Mouse (Mus musculus) spleen, postnatal 4 days (tissue): Measurements from ENCODE around the gene Arhgef12.

Experiments used
- DNase-seq, 2 experiments: peaks; one replicate each; pipeline ENCODE4 v3.0.0; 2022; ENCODE audit warnings: low spot score in 2 of 2

The Arhgef12 gene

GRCm38 (mm10) chr9:43076163-43076562 lies 30.9 kb downstream of the Arhgef12 start:
- no peak for DNase-seq

GRCm38 (mm10) chr9:43074611-43075010 lies 32.4 kb downstream of the Arhgef12 start:
- DNase-seq: no peak

DNA sequence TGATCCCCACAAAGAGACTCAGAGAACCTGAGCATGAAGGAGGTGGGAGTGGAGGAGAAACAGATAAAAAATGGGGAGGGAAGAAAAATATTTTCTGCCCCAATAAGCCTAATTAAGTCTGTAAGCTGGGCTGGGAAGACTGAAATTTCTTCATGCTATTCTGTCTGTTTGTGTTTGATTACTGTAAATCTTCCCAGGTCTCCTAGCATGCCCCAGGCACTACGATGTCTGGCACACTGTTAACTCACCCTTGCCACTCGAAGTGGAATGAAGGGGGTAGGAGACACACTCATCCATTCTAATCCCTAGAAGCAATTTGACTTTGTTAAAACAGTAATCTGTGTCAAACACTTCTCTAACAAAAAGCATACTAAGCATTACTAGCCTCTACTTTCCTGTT lies 35.3 kb downstream of the Arhgef12 start:
- no peak for DNase-seq

DNA sequence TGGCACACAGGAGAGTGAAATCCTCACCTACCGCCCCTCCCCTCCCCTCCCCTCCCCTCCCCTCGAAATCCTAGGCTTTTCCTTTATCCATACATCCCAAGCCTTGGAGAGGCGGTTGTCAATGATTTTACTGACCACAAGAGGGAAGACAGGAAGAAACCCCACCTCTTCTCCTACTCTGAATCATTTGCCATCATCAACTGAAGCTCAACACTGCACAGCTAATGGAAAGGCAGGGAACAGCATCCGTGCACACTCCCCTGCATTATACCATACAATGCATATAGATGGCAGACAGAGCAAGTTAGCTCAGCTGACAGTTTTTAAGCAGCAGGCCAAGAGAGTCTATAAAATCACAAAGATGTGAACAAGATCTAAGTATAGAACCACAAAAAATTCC lies 35.9 kb downstream of the Arhgef12 start:
- no peak for DNase-seq

DNA sequence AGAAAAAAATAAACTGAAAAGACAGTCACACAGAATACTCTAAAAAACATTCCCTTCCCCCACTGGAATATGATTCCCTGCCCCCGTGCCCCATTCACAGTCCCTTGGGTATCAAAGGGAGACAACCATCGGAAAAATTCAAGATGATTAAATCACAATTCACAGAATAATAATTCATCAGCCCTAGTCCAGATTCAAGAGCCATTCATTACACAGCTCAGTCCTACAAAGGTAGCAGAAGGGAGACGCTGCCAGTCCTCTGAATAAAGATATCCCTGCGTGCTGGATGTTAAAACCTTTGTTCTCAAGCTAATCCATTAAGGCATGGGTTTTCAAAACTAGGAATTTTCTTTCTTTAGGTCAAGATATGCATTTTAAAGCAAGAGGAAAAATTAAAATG lies 36.5 kb downstream of the Arhgef12 start:
- no peak for DNase-seq

- DNase-seq: no peak
Measured at GRCm38 (mm10) chr9:43070153-43070552, 36.9 kb downstream of the Arhgef12 start.

GRCm38 (mm10) chr9:43067896-43068295 lies 39.1 kb downstream of the Arhgef12 start:
- no peak for DNase-seq

- DNase-seq: no peak
Measured at GRCm38 (mm10) chr9:43065231-43065630, 41.8 kb downstream of the Arhgef12 start.

DNA sequence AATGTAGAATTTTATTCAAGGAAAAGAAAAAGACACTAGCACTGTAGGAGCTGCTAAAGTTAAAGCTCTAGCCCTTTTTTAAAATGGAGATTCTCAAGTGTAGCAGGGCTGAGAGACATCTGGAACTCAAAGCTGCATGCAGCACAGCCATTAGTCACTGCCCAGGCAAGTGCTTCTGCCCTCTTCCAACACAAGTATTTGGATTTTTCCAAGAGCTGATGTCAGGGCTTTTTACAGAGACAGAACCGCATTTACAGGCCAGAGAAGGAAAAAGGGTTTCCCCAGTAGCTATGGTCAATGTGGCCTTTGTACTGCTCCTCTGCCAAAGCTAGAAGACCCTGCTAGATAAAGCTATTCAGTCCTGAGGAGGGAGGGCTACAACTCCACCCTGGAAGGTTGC lies 45.5 kb downstream of the Arhgef12 start:
- DNase-seq: no peak

DNA sequence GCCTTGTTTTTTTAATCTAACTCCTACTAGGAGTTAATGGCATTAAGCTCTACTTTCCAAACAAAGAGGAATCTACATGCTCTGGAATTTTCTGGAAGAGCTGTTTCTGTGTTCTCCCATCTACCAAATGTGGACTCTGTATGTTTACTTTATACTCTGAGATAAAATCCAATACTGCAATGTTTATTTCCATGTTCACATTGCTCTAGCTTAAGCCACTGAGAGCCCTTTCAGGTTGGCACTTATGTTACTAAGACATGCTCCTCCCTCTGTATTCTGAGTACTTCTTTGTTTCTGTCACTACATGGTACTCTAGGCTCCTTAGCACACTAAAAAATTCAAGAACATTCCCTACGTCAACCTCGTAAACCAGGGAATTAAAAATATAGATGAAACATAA lies 56.6 kb downstream of the Arhgef12 start:
- DNase-seq: no peak

DNA sequence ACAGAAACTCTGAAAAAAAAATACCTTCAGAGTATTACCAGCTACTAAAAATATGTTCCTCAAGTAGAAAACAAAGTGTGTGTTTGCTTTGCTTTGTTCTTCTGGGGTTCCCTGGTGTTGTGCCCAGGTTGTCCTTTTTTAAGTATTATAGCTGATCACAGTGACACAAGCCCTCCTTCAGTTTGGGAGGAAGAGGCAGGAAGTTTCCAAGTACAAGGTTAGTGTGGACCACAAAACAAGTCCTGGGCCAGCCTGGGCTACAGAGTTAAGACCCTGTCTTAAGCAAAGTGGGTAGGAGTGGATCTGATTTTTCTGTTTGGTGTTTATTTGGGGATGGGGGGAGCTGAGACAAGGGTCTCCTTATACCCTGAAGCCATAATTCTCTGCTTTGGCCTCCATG lies 62.6 kb downstream of the Arhgef12 start:
- no peak for DNase-seq

- no peak for DNase-seq
Measured at GRCm38 (mm10) chr9:43038466-43038865, 68.6 kb downstream of the Arhgef12 start.

DNA sequence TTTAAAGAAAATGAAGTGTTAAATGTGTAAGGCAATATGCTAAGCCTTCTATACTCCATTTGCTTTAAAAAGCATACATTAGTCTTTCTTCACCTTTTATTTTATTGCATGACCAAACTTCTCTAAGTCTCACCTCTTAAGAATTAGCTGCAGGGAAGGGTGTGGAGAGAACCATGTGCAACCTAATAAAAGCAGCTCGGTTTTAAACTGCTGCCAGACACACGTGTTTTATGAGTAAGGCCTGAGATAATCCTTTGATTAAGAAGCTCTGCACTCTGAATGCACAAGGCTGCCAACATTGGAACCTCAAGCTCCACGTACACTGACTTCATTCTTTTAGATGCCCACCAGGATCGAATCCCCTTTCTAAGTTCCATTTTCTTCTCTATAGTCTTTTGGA lies 71.8 kb downstream of the Arhgef12 start:
- no peak for DNase-seq

GRCm38 (mm10) chr9:43034273-43034672 lies 72.8 kb downstream of the Arhgef12 start:
- DNase-seq: no peak

- no peak for DNase-seq
Measured at GRCm38 (mm10) chr9:43027757-43028156, 79.3 kb downstream of the Arhgef12 start.

GRCm38 (mm10) chr9:43021515-43022251 lies 85.4 kb downstream of the Arhgef12 start:
- DNase-seq: no peak

GRCm38 (mm10) chr9:43019656-43020055 lies 87.4 kb downstream of the Arhgef12 start:
- no peak for DNase-seq

- DNase-seq: no peak
Measured at GRCm38 (mm10) chr9:43015786-43016185, 91.3 kb downstream of the Arhgef12 start.

- no peak for DNase-seq
Measured at GRCm38 (mm10) chr9:43015366-43015765, 91.7 kb downstream of the Arhgef12 start.

DNA sequence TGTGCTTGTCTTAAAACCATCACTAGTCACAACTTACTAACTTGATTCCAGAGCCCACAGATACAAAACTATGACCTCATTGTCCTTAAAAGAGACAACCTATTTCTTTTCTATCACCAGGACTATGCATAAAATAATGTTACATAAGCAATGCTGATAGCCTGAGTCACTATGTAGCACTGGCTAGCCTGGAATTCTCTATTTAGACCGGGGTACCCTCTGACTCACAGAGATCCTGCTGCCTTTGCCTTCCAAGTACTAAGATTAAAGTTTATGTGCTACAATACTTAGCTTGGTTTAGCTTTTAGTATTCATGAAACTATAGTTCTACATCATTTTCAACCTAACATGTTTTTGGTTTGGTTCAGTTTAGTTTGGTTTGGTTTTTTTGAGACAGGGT lies 92.2 kb downstream of the Arhgef12 start:
- DNase-seq: no peak

DNA sequence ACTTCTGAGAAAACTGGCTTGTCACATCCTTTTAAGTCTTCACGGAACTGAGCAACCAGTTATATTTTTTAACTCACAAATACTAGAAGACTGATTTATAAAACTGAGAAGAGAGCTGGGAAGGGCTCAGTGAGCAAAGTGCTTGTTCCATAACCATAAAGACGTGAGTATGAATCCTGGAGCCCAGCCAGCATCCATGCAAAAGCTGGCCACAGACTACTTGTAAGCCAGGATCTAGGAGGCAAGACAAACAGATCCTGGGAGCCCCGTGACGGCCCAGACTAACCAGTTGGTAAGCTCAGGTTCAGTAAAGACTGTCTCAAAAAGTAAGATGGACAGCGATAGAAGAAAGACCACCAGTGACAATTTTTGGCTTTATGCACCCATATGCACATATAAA lies 94.5 kb downstream of the Arhgef12 start:
- DNase-seq: no peak

DNA sequence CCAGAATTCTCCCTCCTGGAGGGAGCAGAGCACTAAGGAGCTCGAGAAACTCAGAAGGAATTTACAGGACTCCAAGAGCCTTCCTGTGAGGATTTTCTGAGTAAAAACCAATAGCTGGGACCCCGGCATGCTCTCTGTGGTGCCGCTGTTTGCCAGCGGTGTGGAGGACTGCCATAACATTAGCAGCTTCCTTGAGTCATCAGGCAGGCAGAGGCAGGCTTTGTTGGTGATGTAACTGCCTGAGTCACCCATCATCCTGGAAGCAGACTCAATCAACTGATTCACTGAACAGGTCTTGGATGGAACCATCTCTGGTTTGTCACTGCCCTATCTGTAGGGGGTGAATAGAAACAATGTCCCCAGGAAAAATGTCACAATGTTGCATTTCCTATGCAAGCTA lies 96.0 kb downstream of the Arhgef12 start:
- DNase-seq: no peak

GRCm38 (mm10) chr9:43003881-43004280 lies 103.2 kb downstream of the Arhgef12 start:
- no peak for DNase-seq

- no peak for DNase-seq
Measured at GRCm38 (mm10) chr9:43003017-43003416, 104.0 kb downstream of the Arhgef12 start.
